Mouse (Mus musculus): ENCODE results near the gene Gad2. TPM values are rescaled to one million over a fixed set of nuclear protein-coding genes. Genes with fewer than 3 reads are reported as not detected.

Gene Gad2
- polyA plus RNA-seq, 1 experiment from 2014 or later: not detected

- peaks cover 36% of the 10 kb centered on the region for H3K27me3 ChIP-seq (ENCODE audit: control insufficient read depth, insufficient read depth, low read length)
- WGBS: 41% methylated on average over 5 of the region's 5 CpGs
Measured at GRCm38 (mm10) chr2:22627819-22628432, 5.9 kb downstream of the Gad2 start.

GRCm38 (mm10) chr2:22634766-22635165 lies 12.8 kb downstream of the Gad2 start:
- Histone ChIP-seq H3K36me3 (ENCODE audit: control insufficient read depth, insufficient read depth, low read length) (no peaks in the 10 kb centered on the region), H3K4me2 (replicated peaks; ENCODE audit: low read depth, low read length) (no peak overlapping the region), H3K4me1 (ENCODE audit: control insufficient read depth, insufficient read depth, low read length) (no peaks in the 10 kb centered on the region), H3K9ac (replicated peaks; ENCODE audit: low read depth, low read length) (no peak overlapping the region), H3K9me3 (ENCODE audit: control insufficient read depth, low read depth, low read length) (no peaks in the 10 kb centered on the region), H3K27ac (ENCODE audit: low read length) (no peak overlapping the region), H3K4me3 (ENCODE audit: low read depth, low read length) (no peak overlapping the region), H3K27me3 (ENCODE audit: control insufficient read depth, insufficient read depth, low read length) (no peaks in the 10 kb centered on the region)
- no peak for ATAC-seq (ENCODE audit: insufficient number of reproducible peaks, insufficient read depth, low FRiP score, low read depth)
- 41% methylated on average over 8 of the region's 8 CpGs for WGBS

More at GRCm38 (mm10) chr2:22627819-22628432, 5.9 kb downstream of the Gad2 start:
- Histone ChIP-seq H3K9me3 (ENCODE audit: control insufficient read depth, low read depth, low read length) (no peaks in the 10 kb centered on the region), H3K4me1 (ENCODE audit: control insufficient read depth, insufficient read depth, low read length) (peaks cover 3% of the 10 kb centered on the region; the same call in 1 of the 2 replicates), H3K36me3 (ENCODE audit: control insufficient read depth, insufficient read depth, low read length) (no peaks in the 10 kb centered on the region), H3K27ac (ENCODE audit: low read length) (no peak overlapping the region), H3K4me2 (replicated peaks; ENCODE audit: low read depth, low read length) (no peak overlapping the region), H3K9ac (replicated peaks; ENCODE audit: low read depth, low read length) (no peak overlapping the region), H3K4me3 (ENCODE audit: low read depth, low read length) (no peak overlapping the region)
- ATAC-seq (ENCODE audit: insufficient number of reproducible peaks, insufficient read depth, low FRiP score, low read depth): no peak

- Histone ChIP-seq H3K4me2 (replicated peaks; ENCODE audit: low read depth, low read length) (no peak overlapping the region), H3K27ac (ENCODE audit: low read length) (no peak overlapping the region), H3K36me3 (ENCODE audit: control insufficient read depth, insufficient read depth, low read length) (no peaks in the 10 kb centered on the region), H3K9me3 (ENCODE audit: control insufficient read depth, low read depth, low read length) (no peaks in the 10 kb centered on the region), H3K9ac (replicated peaks; ENCODE audit: low read depth, low read length) (no peak overlapping the region), H3K4me1 (ENCODE audit: control insufficient read depth, insufficient read depth, low read length) (no peaks in the 10 kb centered on the region), H3K4me3 (ENCODE audit: low read depth, low read length) (no peak overlapping the region), H3K27me3 (ENCODE audit: control insufficient read depth, insufficient read depth, low read length) (no peaks in the 10 kb centered on the region)
- ATAC-seq (ENCODE audit: insufficient number of reproducible peaks, insufficient read depth, low FRiP score, low read depth): no peak
- 26% methylated on average over 1 of the region's 1 CpGs for WGBS
Measured at GRCm38 (mm10) chr2:22646134-22646533, 24.1 kb downstream of the Gad2 start.

DNA sequence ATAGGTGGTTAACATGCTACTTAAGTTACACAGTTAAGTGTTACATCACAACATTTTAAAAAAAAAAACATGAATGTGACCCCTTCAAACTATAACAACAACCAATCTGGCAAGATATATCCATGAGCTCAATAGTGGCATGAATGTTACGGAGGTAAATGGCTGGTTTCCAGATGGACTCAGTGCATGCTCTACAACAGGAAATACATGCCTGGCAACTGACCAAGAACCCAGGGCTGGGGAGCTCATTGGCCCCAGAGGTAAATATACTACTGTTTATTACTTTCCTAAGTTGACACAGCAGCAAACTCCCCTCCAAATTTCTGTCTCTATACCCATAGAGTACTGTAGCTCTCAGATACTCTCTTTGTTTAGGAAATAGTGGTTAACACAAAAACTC lies 26.4 kb downstream of the Gad2 start:
- H3K4me2 ChIP-seq (replicated peaks; ENCODE audit: low read depth, low read length): no peak overlapping the region
- H3K27ac ChIP-seq (ENCODE audit: low read length): no peak overlapping the region
- no peak overlapping the region for H3K9ac ChIP-seq (replicated peaks; ENCODE audit: low read depth, low read length)
- WGBS: 59% methylated on average over 1 of the region's 1 CpGs
- no peak for ATAC-seq (ENCODE audit: insufficient number of reproducible peaks, insufficient read depth, low FRiP score, low read depth)
- no peaks in the 10 kb centered on the region for H3K9me3 ChIP-seq (ENCODE audit: control insufficient read depth, low read depth, low read length)
- no peaks in the 10 kb centered on the region for H3K4me1 ChIP-seq (ENCODE audit: control insufficient read depth, insufficient read depth, low read length)
- no peaks in the 10 kb centered on the region for H3K36me3 ChIP-seq (ENCODE audit: control insufficient read depth, insufficient read depth, low read length)
- H3K27me3 ChIP-seq (ENCODE audit: control insufficient read depth, insufficient read depth, low read length): no peaks in the 10 kb centered on the region
- H3K4me3 ChIP-seq (ENCODE audit: low read depth, low read length): no peak overlapping the region

DNA sequence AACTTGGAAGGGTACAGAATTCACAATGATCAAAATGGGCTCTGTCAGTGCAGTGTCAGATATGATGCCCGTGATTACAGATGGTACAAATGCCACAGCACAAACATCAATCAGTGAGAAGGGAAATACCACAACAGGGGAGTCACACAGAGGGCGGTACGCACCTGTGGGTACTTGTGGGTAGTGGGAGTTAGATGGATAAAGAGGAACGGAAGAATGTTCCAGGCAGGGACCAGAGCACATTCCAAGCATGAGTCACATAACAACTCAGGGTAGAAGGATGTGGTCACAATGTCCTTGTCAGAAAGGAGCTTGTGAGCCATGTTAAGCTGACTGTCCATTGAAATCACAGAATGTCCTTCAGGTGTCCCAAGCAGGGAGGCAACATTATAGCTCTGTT lies 29.8 kb downstream of the Gad2 start:
- H3K36me3 ChIP-seq (ENCODE audit: control insufficient read depth, insufficient read depth, low read length): no peaks in the 10 kb centered on the region
- H3K4me1 ChIP-seq (ENCODE audit: control insufficient read depth, insufficient read depth, low read length): no peaks in the 10 kb centered on the region
- H3K9me3 ChIP-seq (ENCODE audit: control insufficient read depth, low read depth, low read length): no peaks in the 10 kb centered on the region
- ATAC-seq (ENCODE audit: insufficient number of reproducible peaks, insufficient read depth, low FRiP score, low read depth): no peak
- H3K4me2 ChIP-seq (replicated peaks; ENCODE audit: low read depth, low read length): no peak overlapping the region
- no peaks in the 10 kb centered on the region for H3K27me3 ChIP-seq (ENCODE audit: control insufficient read depth, insufficient read depth, low read length)
- WGBS: 74% methylated on average over 4 of the region's 4 CpGs
- no peak overlapping the region for H3K27ac ChIP-seq (ENCODE audit: low read length)
- no peak overlapping the region for H3K4me3 ChIP-seq (ENCODE audit: low read depth, low read length)
- no peak overlapping the region for H3K9ac ChIP-seq (replicated peaks; ENCODE audit: low read depth, low read length)

GRCm38 (mm10) chr2:22663731-22664130 lies 41.7 kb downstream of the Gad2 start:
- 65% methylated on average over 1 of the region's 1 CpGs for WGBS
- H3K27ac ChIP-seq (ENCODE audit: low read length): no peak overlapping the region
- H3K36me3 ChIP-seq (ENCODE audit: control insufficient read depth, insufficient read depth, low read length): no peaks in the 10 kb centered on the region
- H3K4me3 ChIP-seq (ENCODE audit: low read depth, low read length): no peak overlapping the region
- no peak overlapping the region for H3K9ac ChIP-seq (replicated peaks; ENCODE audit: low read depth, low read length)
- ATAC-seq (ENCODE audit: insufficient number of reproducible peaks, insufficient read depth, low FRiP score, low read depth): no peak
- H3K27me3 ChIP-seq (ENCODE audit: control insufficient read depth, insufficient read depth, low read length): no peaks in the 10 kb centered on the region
- H3K9me3 ChIP-seq (ENCODE audit: control insufficient read depth, low read depth, low read length): no peaks in the 10 kb centered on the region
- no peak overlapping the region for H3K4me2 ChIP-seq (replicated peaks; ENCODE audit: low read depth, low read length)
- no peaks in the 10 kb centered on the region for H3K4me1 ChIP-seq (ENCODE audit: control insufficient read depth, insufficient read depth, low read length)

GRCm38 (mm10) chr2:22670415-22670814 lies 48.4 kb downstream of the Gad2 start:
- Histone ChIP-seq H3K27me3 (ENCODE audit: control insufficient read depth, insufficient read depth, low read length) (no peaks in the 10 kb centered on the region), H3K36me3 (ENCODE audit: control insufficient read depth, insufficient read depth, low read length) (no peaks in the 10 kb centered on the region), H3K4me1 (ENCODE audit: control insufficient read depth, insufficient read depth, low read length) (no peaks in the 10 kb centered on the region), H3K4me3 (ENCODE audit: low read depth, low read length) (no peak overlapping the region), H3K9me3 (ENCODE audit: control insufficient read depth, low read depth, low read length) (no peaks in the 10 kb centered on the region), H3K4me2 (replicated peaks; ENCODE audit: low read depth, low read length) (no peak overlapping the region), H3K27ac (ENCODE audit: low read length) (no peak overlapping the region), H3K9ac (replicated peaks; ENCODE audit: low read depth, low read length) (no peak overlapping the region)
- ATAC-seq (ENCODE audit: insufficient number of reproducible peaks, insufficient read depth, low FRiP score, low read depth): no peak
- 87% methylated on average over 2 of the region's 2 CpGs for WGBS

DNA sequence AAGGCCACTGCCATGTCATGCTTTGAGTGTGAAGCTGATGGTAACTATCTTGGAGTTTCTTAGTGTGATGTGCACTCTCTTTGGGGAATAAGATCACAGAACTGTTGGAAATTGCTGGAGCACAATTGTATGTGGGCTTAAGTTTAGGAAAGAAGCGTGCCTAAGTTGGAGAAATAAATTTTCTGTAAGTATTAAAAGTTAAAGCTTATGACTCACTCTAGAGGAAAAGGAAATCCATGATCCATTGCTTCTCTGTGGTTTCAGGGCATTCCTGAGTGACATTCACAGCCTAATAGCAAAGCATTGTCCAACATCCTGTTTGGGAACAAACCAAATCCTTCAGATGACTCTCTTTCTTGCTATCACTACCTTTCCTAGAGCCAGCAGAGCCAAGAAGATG lies 49.3 kb downstream of the Gad2 start:
- Histone ChIP-seq H3K9ac (replicated peaks; ENCODE audit: low read depth, low read length) (no peak overlapping the region), H3K27me3 (ENCODE audit: control insufficient read depth, insufficient read depth, low read length) (no peaks in the 10 kb centered on the region), H3K4me1 (ENCODE audit: control insufficient read depth, insufficient read depth, low read length) (no peaks in the 10 kb centered on the region), H3K9me3 (ENCODE audit: control insufficient read depth, low read depth, low read length) (no peaks in the 10 kb centered on the region), H3K27ac (ENCODE audit: low read length) (no peak overlapping the region), H3K4me2 (replicated peaks; ENCODE audit: low read depth, low read length) (no peak overlapping the region), H3K4me3 (ENCODE audit: low read depth, low read length) (no peak overlapping the region), H3K36me3 (ENCODE audit: control insufficient read depth, insufficient read depth, low read length) (no peaks in the 10 kb centered on the region)
- WGBS: 63% methylated on average over 1 of the region's 1 CpGs
- no peak for ATAC-seq (ENCODE audit: insufficient number of reproducible peaks, insufficient read depth, low FRiP score, low read depth)

DNA sequence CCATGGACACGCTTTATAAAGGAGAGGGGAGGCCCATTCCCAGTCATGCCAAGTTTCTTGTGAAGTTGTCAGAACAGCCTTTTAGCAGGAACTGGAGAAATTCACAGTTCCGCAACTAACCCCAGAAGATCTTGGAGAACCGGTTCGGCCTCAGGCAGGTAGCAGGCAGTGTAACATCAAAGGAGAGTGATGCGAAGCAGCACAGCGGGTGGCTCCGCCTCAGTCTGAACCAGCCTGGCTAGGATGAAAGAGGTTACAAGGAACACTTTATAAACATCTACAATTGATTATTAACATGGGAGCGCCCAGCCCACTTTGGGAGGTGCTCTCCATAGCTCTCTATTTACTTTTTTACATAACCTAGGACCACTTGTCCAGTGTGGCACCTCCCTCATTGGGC lies 55.1 kb downstream of the Gad2 start:
- H3K4me1 ChIP-seq (ENCODE audit: control insufficient read depth, insufficient read depth, low read length): no peaks in the 10 kb centered on the region
- H3K9ac ChIP-seq (replicated peaks; ENCODE audit: low read depth, low read length): no peak overlapping the region
- no peaks in the 10 kb centered on the region for H3K9me3 ChIP-seq (ENCODE audit: control insufficient read depth, low read depth, low read length)
- H3K27me3 ChIP-seq (ENCODE audit: control insufficient read depth, insufficient read depth, low read length): no peaks in the 10 kb centered on the region
- H3K27ac ChIP-seq (ENCODE audit: low read length): no peak overlapping the region
- H3K4me3 ChIP-seq (ENCODE audit: low read depth, low read length): no peak overlapping the region
- H3K36me3 ChIP-seq (ENCODE audit: control insufficient read depth, insufficient read depth, low read length): no peaks in the 10 kb centered on the region
- peak; percentile 92 for ATAC-seq (ENCODE audit: insufficient number of reproducible peaks, insufficient read depth, low FRiP score, low read depth)
- 20% methylated on average over 8 of the region's 8 CpGs for WGBS
- H3K4me2 ChIP-seq (replicated peaks; ENCODE audit: low read depth, low read length): no peak overlapping the region
